Mouse (Mus musculus) neural tube, embryonic 14.5 days (tissue): ENCODE results near the gene Eif2b5. TPM values are rescaled to one million over a fixed set of nuclear protein-coding genes. Genes with fewer than 3 reads are reported as not detected.

ENCODE experiments used
- ATAC-seq: fragments of 200-750 bp; cut with Nextera tagmentation; 2 replicates; pipeline ENCODE4 v1.8.0; 2017; ENCODE audit warnings: low read depth, mild to moderate bottlenecking, moderate TSS enrichment, moderate library complexity
- H3K27ac ChIP-seq: fragments of 300-500 bp; sonication (generic); 2 replicates; pipeline ENCODE4 v1.5.1; 2014; ENCODE audit warnings: low read depth, mild to moderate bottlenecking, control low read depth, low read length, moderate library complexity, mixed read lengths
- H3K27me3 ChIP-seq: fragments of 300-500 bp; sonication (generic); 2 replicates; pipeline ENCODE4 v1.6.1; 2014; ENCODE audit warnings: low read length; ENCODE audit not compliant: control insufficient read depth, insufficient read depth
- H3K36me3 ChIP-seq: fragments of 300-500 bp; sonication (generic); 2 replicates; pipeline ENCODE4 v1.6.1; 2014; ENCODE audit warnings: low read length, mixed read lengths; ENCODE audit not compliant: control insufficient read depth, insufficient read depth
- H3K4me1 ChIP-seq: fragments of 300-500 bp; sonication (generic); 2 replicates; pipeline ENCODE4 v1.6.1; 2014; ENCODE audit warnings: low read length; ENCODE audit not compliant: control insufficient read depth, insufficient read depth
- H3K4me2 ChIP-seq: fragments of 300-500 bp; sonication (generic); 2 replicates; pipeline ENCODE4 v1.6.1; 2014; ENCODE audit warnings: mild to moderate bottlenecking, low read depth, low read length, control low read depth
- H3K4me3 ChIP-seq: fragments of 300-500 bp; sonication (generic); 2 replicates; pipeline ENCODE4 v1.5.1; 2014; ENCODE audit warnings: low read depth, low read length, control low read depth, mixed read lengths
- H3K9ac ChIP-seq: fragments of 300-500 bp; sonication (generic); replicated peaks from 2 replicates; pipeline ENCODE4 v1.6.1; 2014; ENCODE audit warnings: low read depth, mild to moderate bottlenecking, control low read depth, low read length, mixed read lengths
- H3K9me3 ChIP-seq: fragments of 300-500 bp; sonication (generic); 2 replicates; pipeline ENCODE4 v1.6.1; 2016; ENCODE audit warnings: low read length; ENCODE audit not compliant: control insufficient read depth
- WGBS: fragments of 180-500 bp; shearing (Covaris S2); extraction: QIAGEN DNeasy Blood & Tissue Kit; methylation state at CpG from one replicate; pipeline ENCODE4 v1.1.7; 2014; 5-methylcytosine and 5-hydroxymethylcytosine counted together
- polyA plus RNA-seq: library from polyadenylated mRNA; unstranded; fragments of >200 nt; fragmentation: Nextera tagmentation; extraction: Ambion mirVana; gene quantifications from 2 replicates; pipeline ENCODE4 v1.2.1, GENCODE M21; 2014

The Eif2b5 gene
- polyA plus RNA-seq, 1 experiment from 2014 or later, result 84.9 TPM

GRCm38 (mm10) chr16:20496671-20497600, 1.7 kb upstream of the Eif2b5 start:
- H3K36me3 ChIP-seq, result peaks cover 10% of the 10 kb centered on the region
- no peak overlapping the region for H3K9ac ChIP-seq
- 20% methylated on average over 25 of the region's 25 CpGs for WGBS
- no peaks in the 10 kb centered on the region for H3K27me3 ChIP-seq
- peaks cover 8% of the 10 kb centered on the region; the same call in 1 of the 2 replicates for H3K4me1 ChIP-seq
- peak overlapping the region; percentile 16; the same call in 1 of the 2 replicates for H3K4me3 ChIP-seq
- peak overlapping the region; percentile 39 for H3K4me2 ChIP-seq
- no peaks in the 10 kb centered on the region for H3K9me3 ChIP-seq
- no peak overlapping the region for H3K27ac ChIP-seq
- peak; percentile 12; the same call in 1 of the 2 replicates for ATAC-seq

DNA sequence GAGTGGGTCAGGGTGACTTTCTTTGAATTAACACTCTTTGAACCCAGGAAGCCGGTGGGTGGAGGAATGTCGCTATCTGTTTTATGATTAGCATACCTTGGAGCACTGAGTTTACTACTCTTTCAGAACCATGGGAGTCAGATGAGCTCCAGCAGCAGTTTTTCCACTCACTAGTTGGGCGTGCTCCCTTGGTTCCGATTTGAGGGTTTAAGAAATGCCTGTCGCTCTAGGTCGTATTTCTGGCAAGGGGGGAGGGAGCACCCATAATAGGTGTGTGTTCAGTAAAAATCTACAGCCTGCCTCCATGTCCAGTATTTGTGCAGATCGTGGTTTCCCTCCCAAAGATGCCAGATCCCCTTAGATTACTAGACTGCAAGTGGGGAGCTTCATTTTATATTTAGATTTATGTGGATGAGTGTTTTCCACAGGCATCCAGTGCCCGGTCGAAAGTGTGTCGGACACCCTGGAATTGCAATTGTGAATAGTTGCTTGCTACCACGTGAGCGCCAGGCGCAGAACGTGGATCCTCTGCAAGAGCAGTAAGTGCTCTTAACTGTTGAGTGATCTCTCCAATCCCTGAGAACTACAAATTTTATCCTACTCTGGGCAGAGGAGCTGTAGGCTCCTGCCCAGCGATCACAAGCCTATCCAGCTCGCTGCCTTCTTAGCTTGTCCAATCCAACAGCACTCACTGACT, 489 bp upstream of the Eif2b5 start:
- peak overlapping the region; percentile 74 for H3K4me2 ChIP-seq
- peak overlapping the region; percentile 84 for H3K9ac ChIP-seq
- 8% methylated on average over 16 of the region's 16 CpGs for WGBS
- H3K27me3 ChIP-seq, result no peaks in the 10 kb centered on the region
- peak overlapping the region; percentile 91 for H3K4me3 ChIP-seq
- ATAC-seq, result peak; percentile 1
- no peak overlapping the region; the same call in 1 of the 2 replicates for H3K27ac ChIP-seq
- peaks cover 21% of the 10 kb centered on the region for H3K36me3 ChIP-seq
- no peaks in the 10 kb centered on the region for H3K9me3 ChIP-seq
- H3K4me1 ChIP-seq, result peaks cover 8% of the 10 kb centered on the region; the same call in 1 of the 2 replicates

- ATAC-seq, result no peak
- WGBS, result 91% methylated on average over 8 of the region's 8 CpGs
Observed at GRCm38 (mm10) chr16:20506000-20506399, 7.4 kb downstream of the Eif2b5 start.

GRCm38 (mm10) chr16:20509349-20509748, 10.7 kb downstream of the Eif2b5 start:
- 93% methylated on average over 3 of the region's 3 CpGs for WGBS
- H3K9ac ChIP-seq, result no peak overlapping the region
- ATAC-seq, result peak; percentile 56; the same call in 1 of the 2 replicates

More at GRCm38 (mm10) chr16:20506000-20506399, 7.4 kb downstream of the Eif2b5 start:
- Histone ChIP-seq H3K4me2 (no peak overlapping the region), H3K27me3 (no peaks in the 10 kb centered on the region), H3K27ac (no peak overlapping the region), H3K9me3 (no peaks in the 10 kb centered on the region), H3K4me3 (no peak overlapping the region), H3K36me3 (peaks cover 93% of the 10 kb centered on the region), H3K4me1 (no peaks in the 10 kb centered on the region), H3K9ac (no peak overlapping the region)

DNA sequence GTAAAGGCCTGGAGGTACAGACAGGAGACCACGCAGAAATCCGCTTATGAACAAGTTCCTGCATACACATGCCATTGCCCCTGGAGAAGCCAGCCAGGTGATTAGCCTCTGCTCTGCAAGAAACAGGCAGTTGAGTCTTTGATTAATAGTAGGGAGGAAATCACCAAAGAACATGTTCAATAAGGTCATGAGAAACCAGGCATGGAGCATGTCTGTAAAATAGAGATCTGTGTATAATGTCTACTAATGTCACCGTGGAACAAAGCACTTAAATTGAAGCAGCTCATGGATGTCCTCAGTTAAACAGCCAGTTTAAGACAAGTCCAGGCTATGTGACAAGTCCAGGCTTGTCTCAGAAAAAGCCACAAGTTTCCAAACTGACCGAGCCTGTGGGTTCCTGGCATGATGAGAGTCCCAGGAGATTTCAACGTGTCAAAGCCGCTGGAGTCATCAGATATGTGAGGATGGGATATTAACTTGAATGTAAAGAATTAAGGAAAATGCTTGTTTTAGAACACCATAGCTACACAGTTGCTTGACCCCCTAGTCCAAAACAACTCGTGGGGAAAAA, 12.7 kb downstream of the Eif2b5 start:
- no peak overlapping the region for H3K4me3 ChIP-seq
- WGBS, result 90% methylated on average over 7 of the region's 7 CpGs
- peaks cover 47% of the 10 kb centered on the region for H3K36me3 ChIP-seq
- no peak overlapping the region for H3K9ac ChIP-seq
- H3K27ac ChIP-seq, result no peak overlapping the region
- H3K4me2 ChIP-seq, result no peak overlapping the region
- H3K9me3 ChIP-seq, result no peaks in the 10 kb centered on the region
- H3K4me1 ChIP-seq, result no peaks in the 10 kb centered on the region
- ATAC-seq, result no peak
- H3K27me3 ChIP-seq, result no peaks in the 10 kb centered on the region

More at GRCm38 (mm10) chr16:20509349-20509748, 10.7 kb downstream of the Eif2b5 start:
- no peaks in the 10 kb centered on the region for H3K27me3 ChIP-seq
- H3K4me2 ChIP-seq, result no peak overlapping the region
- no peak overlapping the region for H3K27ac ChIP-seq
- H3K4me1 ChIP-seq, result no peaks in the 10 kb centered on the region
- H3K9me3 ChIP-seq, result no peaks in the 10 kb centered on the region
- peaks cover 66% of the 10 kb centered on the region for H3K36me3 ChIP-seq
- no peak overlapping the region for H3K4me3 ChIP-seq

GRCm38 (mm10) chr16:20516032-20516431, 17.4 kb downstream of the Eif2b5 start:
- H3K4me3 ChIP-seq, result peak overlapping the region; percentile 96
- H3K4me1 ChIP-seq, result peaks cover 13% of the 10 kb centered on the region
- no peaks in the 10 kb centered on the region for H3K27me3 ChIP-seq
- H3K27ac ChIP-seq, result no peak overlapping the region; the same call in 1 of the 2 replicates
- H3K9ac ChIP-seq, result peak overlapping the region; percentile 95
- no peak for ATAC-seq
- no peaks in the 10 kb centered on the region for H3K9me3 ChIP-seq
- H3K36me3 ChIP-seq, result peaks cover 6% of the 10 kb centered on the region; the same call in 1 of the 2 replicates
- peak overlapping the region; percentile 81 for H3K4me2 ChIP-seq

DNA sequence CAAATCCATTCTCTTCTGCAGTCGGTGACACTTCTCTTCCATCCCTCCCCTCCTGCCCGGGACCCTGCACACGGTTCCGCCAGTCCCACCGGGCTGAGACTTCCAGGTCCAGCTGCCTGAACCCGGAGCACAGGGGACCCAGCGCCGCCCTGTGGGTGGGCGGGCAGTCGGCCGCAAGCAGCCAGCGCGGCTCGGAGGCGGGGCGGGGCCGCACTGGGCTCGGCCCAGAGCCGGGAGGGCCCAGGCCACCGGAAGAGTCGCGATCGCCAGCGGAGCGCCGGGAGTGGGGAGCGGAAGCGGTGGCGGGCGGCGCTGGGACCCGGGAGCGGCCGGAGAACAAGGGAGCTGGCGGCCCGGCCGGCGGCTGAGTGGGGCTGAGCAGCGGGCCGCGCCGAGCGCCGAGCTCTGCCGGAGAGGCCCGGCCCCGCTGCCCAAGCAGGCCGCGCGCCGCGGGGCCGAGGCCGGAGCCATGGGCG, 18.1 kb downstream of the Eif2b5 start, which contains the start of gene Dvl3:
Gene Dvl3 (plus strand): TSS at position 257 of the 476 bp plus-strand sequence.
- H3K4me1 ChIP-seq, result peaks cover 13% of the 10 kb centered on the region
- H3K27me3 ChIP-seq, result no peaks in the 10 kb centered on the region
- H3K9ac ChIP-seq, result peak within 1 kb of the TSS; percentile 95
- peak within 1 kb of the TSS; percentile 88 for H3K27ac ChIP-seq
- H3K4me2 ChIP-seq, result peak within 1 kb of the TSS; percentile 81
- ATAC-seq, result peak; percentile 96
- no peaks in the 10 kb centered on the region for H3K9me3 ChIP-seq
- H3K36me3 ChIP-seq, result peaks cover 3% of the 10 kb centered on the region
- under 1% methylated on average over 42 of the region's 55 CpGs for WGBS
- H3K4me3 ChIP-seq, result peak within 1 kb of the TSS; percentile 96

DNA sequence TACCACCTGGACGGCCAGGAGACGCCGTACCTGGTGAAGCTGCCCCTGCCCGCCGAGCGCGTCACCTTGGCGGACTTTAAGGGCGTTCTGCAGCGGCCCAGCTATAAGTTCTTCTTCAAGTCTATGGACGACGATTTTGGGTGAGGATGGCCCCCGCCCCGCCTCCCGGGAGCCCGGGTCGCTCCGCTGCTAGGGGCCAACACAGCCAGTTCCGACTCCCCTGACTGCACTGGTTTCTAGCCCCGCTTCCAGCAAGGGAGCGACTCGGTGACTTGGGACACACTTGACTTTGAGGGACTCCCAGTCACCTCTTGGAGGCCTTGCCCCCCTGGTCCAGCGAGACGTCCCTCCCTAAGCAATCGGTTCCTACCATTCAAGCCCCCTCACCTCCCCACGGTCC, 18.6 kb downstream of the Eif2b5 start:
- Histone ChIP-seq H3K4me2 (peak overlapping the region; percentile 81), H3K27ac (peak overlapping the region; percentile 88), H3K36me3 (peaks cover 5% of the 10 kb centered on the region), H3K4me1 (peaks cover 13% of the 10 kb centered on the region), H3K27me3 (no peaks in the 10 kb centered on the region), H3K9ac (peak overlapping the region; percentile 95), H3K9me3 (no peaks in the 10 kb centered on the region), H3K4me3 (peak overlapping the region; percentile 96)
- ATAC-seq, result peak; percentile 36; the same call in 1 of the 2 replicates
- WGBS, result 1% methylated on average over 26 of the region's 26 CpGs
